Mouse (Mus musculus) liver, embryonic 11.5 days (tissue): Measurements from ENCODE around the gene Prss56. TPM values are rescaled to one million over a fixed set of nuclear protein-coding genes. Genes with fewer than 3 reads are reported as not detected.

Source experiments
- ATAC-seq: fragments of 200-750 bp; cut with Nextera tagmentation; replicated peaks from 2 replicates; pipeline ENCODE4 v1.8.0; 2017; ENCODE audit warnings: moderate number of reproducible peaks, mild to moderate bottlenecking, moderate TSS enrichment, moderate library complexity; ENCODE audit not compliant: low FRiP score
- DNase-seq: peaks from one replicate; pipeline ENCODE4 v3.0.0-alpha.2; 2017; ENCODE audit warnings: low spot score
- H3K27ac ChIP-seq: fragments of 300-500 bp; sonication (generic); 2 replicates; pipeline ENCODE4 v1.5.1; 2014; ENCODE audit warnings: mild to moderate bottlenecking, low read depth, low read length, control low read depth
- H3K27me3 ChIP-seq: fragments of 300-500 bp; sonication (generic); replicated peaks from 2 replicates; pipeline ENCODE4 v1.6.1; 2014; ENCODE audit warnings: low read length, mixed read lengths; ENCODE audit not compliant: control insufficient read depth, insufficient read depth
- H3K36me3 ChIP-seq: fragments of 300-500 bp; sonication (generic); 2 replicates; pipeline ENCODE4 v1.6.1; 2014; ENCODE audit warnings: mild to moderate bottlenecking, low read length, moderate library complexity, mixed read lengths; ENCODE audit not compliant: control insufficient read depth, insufficient read depth
- H3K4me1 ChIP-seq: fragments of 300-500 bp; sonication (generic); replicated peaks from 2 replicates; pipeline ENCODE4 v1.6.1; 2014; ENCODE audit warnings: low read length, mixed read lengths; ENCODE audit not compliant: control insufficient read depth, insufficient read depth
- H3K4me2 ChIP-seq: fragments of 300-500 bp; sonication (generic); 2 replicates; pipeline ENCODE4 v1.6.1; 2014; ENCODE audit warnings: mild to moderate bottlenecking, control low read depth, moderate library complexity
- H3K4me3 ChIP-seq: fragments of 300-500 bp; sonication (generic); 2 replicates; pipeline ENCODE4 v1.5.1; 2014; ENCODE audit warnings: low read depth, low read length, control low read depth
- H3K9ac ChIP-seq: fragments of 300-500 bp; sonication (generic); 2 replicates; pipeline ENCODE4 v1.6.1; 2014; ENCODE audit warnings: low read depth, low read length, control low read depth
- H3K9me3 ChIP-seq: fragments of 300-500 bp; sonication (generic); 2 replicates; pipeline ENCODE4 v1.6.1; 2016; ENCODE audit warnings: low read length, inconsistent platforms, mixed read lengths; ENCODE audit not compliant: control insufficient read depth
- WGBS: fragments of 180-500 bp; shearing (Covaris S2); extraction: QIAGEN DNeasy Blood & Tissue Kit; methylation state at CpG from one replicate; pipeline ENCODE4 v1.1.7; 2014; 5-methylcytosine and 5-hydroxymethylcytosine counted together
- polyA plus RNA-seq: library from polyadenylated mRNA; unstranded; fragments of >200 nt; fragmentation: Nextera tagmentation; extraction: Ambion mirVana; gene quantifications from 2 replicates; pipeline ENCODE4 v1.2.1, GENCODE M21; 2014

The Prss56 gene
- polyA plus RNA-seq, 1 experiment from 2014 or later = not detected

GRCm38 (mm10) chr1:87205502-87205901, 22.4 kb downstream of the Prss56 start:
- no peaks in the 10 kb centered on the region for H3K9me3 ChIP-seq
- 42% methylated on average over 3 of the region's 3 CpGs for WGBS
- ATAC-seq (no peak), DNase-seq (no peak)
- no peaks in the 10 kb centered on the region; the same call in 1 of the 2 replicates for H3K4me1 ChIP-seq
- H3K27me3 ChIP-seq = peaks cover 22% of the 10 kb centered on the region
- no peak overlapping the region for H3K4me3 ChIP-seq
- H3K36me3 ChIP-seq = no peaks in the 10 kb centered on the region
- H3K9ac ChIP-seq = no peak overlapping the region
- H3K4me2 ChIP-seq = no peak overlapping the region
- H3K27ac ChIP-seq = no peak overlapping the region

- Histone ChIP-seq H3K9me3 (no peaks in the 10 kb centered on the region), H3K4me1 (no peaks in the 10 kb centered on the region; the same call in 1 of the 2 replicates), H3K4me2 (no peak overlapping the region), H3K27ac (no peak overlapping the region), H3K4me3 (no peak overlapping the region), H3K27me3 (peaks cover 22% of the 10 kb centered on the region), H3K9ac (no peak overlapping the region), H3K36me3 (no peaks in the 10 kb centered on the region)
- DNase-seq (no peak), ATAC-seq (no peak)
- WGBS = 23% methylated on average over 17 of the region's 17 CpGs
Observed at GRCm38 (mm10) chr1:87206339-87206738, 23.2 kb downstream of the Prss56 start.

DNA sequence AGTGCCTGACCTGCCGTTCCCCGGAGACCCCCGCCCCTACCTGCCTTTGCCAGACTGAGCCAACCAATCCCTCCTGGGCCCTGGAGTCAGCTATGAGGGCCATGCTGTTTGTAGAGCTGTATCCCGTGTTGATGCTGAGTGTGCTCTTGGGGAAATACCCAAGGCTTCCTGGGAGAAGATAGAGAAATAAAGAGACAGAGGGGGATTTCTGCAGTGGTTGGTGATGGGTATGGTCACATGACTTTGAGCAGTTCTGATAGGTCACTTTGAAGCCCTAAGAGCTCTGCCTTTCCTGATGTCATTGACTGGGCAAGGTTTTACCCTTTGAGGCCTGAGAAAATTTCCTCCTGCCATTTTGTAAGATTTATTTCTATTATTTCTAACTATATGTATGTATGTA, 28.3 kb downstream of the Prss56 start:
- Histone ChIP-seq H3K27ac (no peak overlapping the region), H3K36me3 (no peaks in the 10 kb centered on the region), H3K4me2 (no peak overlapping the region), H3K9me3 (no peaks in the 10 kb centered on the region), H3K27me3 (peaks cover 16% of the 10 kb centered on the region), H3K9ac (no peak overlapping the region), H3K4me3 (no peak overlapping the region), H3K4me1 (peaks cover 20% of the 10 kb centered on the region)
- ATAC-seq (no peak), DNase-seq (no peak)
- 78% methylated on average over 4 of the region's 4 CpGs for WGBS

GRCm38 (mm10) chr1:87213735-87214704, 30.9 kb downstream of the Prss56 start, which contains the start of gene Eif4e2:
Gene Eif4e2 (plus strand): TSS chr1:87213914.
- peaks cover 22% of the 10 kb centered on the region for H3K4me1 ChIP-seq
- peak; percentile 95 for ATAC-seq
- H3K4me2 ChIP-seq = peak within 1 kb of the TSS; percentile 77

DNA sequence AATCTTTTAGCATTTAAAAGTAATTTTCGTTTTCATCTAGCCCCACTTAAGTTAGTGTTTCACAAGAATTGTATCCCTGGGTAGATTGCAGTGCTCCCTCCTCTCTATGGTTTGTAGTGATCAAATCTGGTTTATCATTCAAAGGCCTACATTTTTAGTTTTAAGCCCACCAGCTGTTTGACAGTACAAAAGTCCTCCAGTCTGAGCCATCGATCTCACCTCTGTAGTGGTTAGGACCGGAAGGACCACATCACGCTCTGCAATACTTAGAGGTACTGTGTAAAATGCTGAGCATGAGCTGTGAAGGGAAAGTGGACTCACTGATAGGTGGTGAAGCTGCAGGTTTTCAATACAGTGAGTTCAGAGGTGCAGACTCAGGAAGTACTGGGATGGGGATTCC, 31.6 kb downstream of the Prss56 start:
- H3K9me3 ChIP-seq = no peaks in the 10 kb centered on the region
- H3K9ac ChIP-seq = peak overlapping the region; percentile 99
- H3K27ac ChIP-seq = peak overlapping the region; percentile 99
- H3K4me2 ChIP-seq = peak overlapping the region; percentile 77
- H3K4me3 ChIP-seq = peak overlapping the region; percentile 92
- no peak for ATAC-seq
- DNase-seq = no peak
- peaks cover 22% of the 10 kb centered on the region for H3K4me1 ChIP-seq
- 19% methylated on average over 4 of the region's 4 CpGs for WGBS
- no peaks in the 10 kb centered on the region for H3K27me3 ChIP-seq
- H3K36me3 ChIP-seq = peaks cover 4% of the 10 kb centered on the region; the same call in 1 of the 2 replicates

More at GRCm38 (mm10) chr1:87213735-87214704, 30.9 kb downstream of the Prss56 start, which contains the start of gene Eif4e2:
- peak within 1 kb of the TSS; percentile 99 for H3K27ac ChIP-seq
- peak within 1 kb of the TSS; percentile 92 for H3K4me3 ChIP-seq
- WGBS = under 1% methylated on average over 85 of the region's 99 CpGs
- 0 out of 2 replicates have a peak, but pooled peaks cover 2% of the 10 kb centered on the region for H3K36me3 ChIP-seq
- H3K9ac ChIP-seq = peak within 1 kb of the TSS; percentile 99
- H3K9me3 ChIP-seq = no peaks in the 10 kb centered on the region
- no peaks in the 10 kb centered on the region for H3K27me3 ChIP-seq
- DNase-seq = peak; percentile 93

DNA sequence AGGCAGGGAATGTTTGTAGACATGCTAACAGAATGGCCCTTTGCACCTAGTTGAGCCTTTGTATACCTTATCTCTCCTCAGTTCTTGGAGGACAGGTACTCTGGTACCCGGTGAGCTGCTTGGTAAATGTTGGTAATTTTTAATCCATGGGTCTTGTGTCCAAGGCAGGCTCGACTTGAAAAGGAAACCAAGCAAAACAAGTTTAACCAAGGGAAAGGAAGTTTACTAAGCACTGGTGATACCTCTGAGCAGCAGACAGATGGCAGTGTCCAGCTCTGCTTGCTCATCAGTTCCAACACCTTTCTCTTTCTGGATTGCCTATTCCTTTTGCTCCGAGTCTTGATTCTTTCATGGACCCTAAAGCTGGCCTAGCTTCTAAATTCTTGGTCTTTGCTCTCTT, 34.8 kb downstream of the Prss56 start:
- 59% methylated on average over 3 of the region's 3 CpGs for WGBS

DNA sequence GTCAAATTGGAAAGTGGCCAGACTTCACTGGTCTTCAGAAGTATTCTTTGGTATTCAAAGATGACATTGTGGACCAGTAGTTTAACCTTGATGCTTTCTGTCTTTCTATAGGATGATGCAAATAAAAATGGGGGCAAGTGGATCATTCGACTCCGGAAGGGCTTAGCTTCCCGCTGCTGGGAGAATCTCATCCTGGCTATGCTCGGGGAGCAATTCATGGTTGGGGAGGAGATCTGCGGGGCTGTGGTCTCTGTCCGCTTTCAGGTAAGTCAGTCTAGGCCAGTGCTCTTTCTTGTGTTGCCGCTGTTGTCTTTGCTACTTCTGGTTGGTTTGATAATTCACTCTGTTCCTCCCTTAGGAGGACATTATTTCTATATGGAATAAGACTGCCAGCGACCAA, 42.6 kb downstream of the Prss56 start:
- H3K36me3 ChIP-seq = peaks cover 57% of the 10 kb centered on the region
- no peak overlapping the region for H3K9ac ChIP-seq
- WGBS = 93% methylated on average over 8 of the region's 8 CpGs
- no peaks in the 10 kb centered on the region for H3K4me1 ChIP-seq
- no peak overlapping the region for H3K27ac ChIP-seq
- H3K4me3 ChIP-seq = no peak overlapping the region
- ATAC-seq (no peak), DNase-seq (no peak)
- no peak overlapping the region for H3K4me2 ChIP-seq
- H3K9me3 ChIP-seq = no peaks in the 10 kb centered on the region
- no peaks in the 10 kb centered on the region for H3K27me3 ChIP-seq

More for the DNA sequence above, 34.8 kb downstream of the Prss56 start:
- no peak for DNase-seq
- ATAC-seq = no peak
- H3K9me3 ChIP-seq = no peaks in the 10 kb centered on the region
- no peak overlapping the region for H3K9ac ChIP-seq
- no peaks in the 10 kb centered on the region for H3K27me3 ChIP-seq
- H3K4me3 ChIP-seq = no peak overlapping the region
- H3K36me3 ChIP-seq = peaks cover 29% of the 10 kb centered on the region
- H3K4me2 ChIP-seq = no peak overlapping the region
- H3K27ac ChIP-seq = no peak overlapping the region
- peaks cover 21% of the 10 kb centered on the region for H3K4me1 ChIP-seq

DNA sequence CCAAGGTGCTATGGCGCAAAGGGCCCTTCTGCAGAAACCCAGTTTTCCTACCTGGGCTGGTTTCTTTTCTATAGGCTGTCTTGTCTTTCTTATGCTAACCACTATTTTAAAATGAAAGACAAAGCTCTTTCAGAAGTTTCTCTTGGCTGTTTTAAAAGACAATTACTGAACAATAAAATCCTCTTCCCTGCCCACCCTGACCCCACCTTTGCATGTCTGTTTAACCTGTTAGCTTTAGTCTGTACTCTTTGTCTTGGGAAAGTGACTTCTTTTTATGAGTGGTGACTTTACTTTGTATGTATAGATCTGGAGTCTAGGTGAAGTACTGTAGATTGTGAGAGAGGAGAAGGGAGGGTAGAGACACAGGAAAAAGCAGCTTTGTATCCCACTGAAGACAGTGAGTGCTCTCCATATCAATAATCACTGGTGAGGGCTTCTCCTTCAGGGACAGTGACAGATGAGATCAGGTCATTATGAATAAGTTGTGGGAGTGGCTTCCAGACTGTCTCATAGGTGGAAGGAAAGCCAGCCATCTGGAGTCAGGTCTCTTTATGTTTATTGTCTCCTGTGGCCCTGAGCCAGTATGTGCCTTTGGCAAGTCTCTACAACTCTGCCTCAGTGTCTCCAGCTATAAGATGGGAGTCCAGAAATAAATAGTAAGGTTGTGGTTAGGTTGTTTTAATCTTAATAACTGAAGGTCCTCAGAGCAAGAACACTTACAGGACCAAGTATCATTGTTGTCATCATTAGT, 43.5 kb downstream of the Prss56 start:
- H3K4me2 ChIP-seq = no peak overlapping the region
- ATAC-seq (no peak), DNase-seq (no peak)
- H3K4me3 ChIP-seq = no peak overlapping the region
- no peaks in the 10 kb centered on the region for H3K27me3 ChIP-seq
- no peaks in the 10 kb centered on the region for H3K9me3 ChIP-seq
- 87% methylated on average over 1 of the region's 1 CpGs for WGBS
- no peaks in the 10 kb centered on the region for H3K4me1 ChIP-seq
- no peak overlapping the region for H3K9ac ChIP-seq
- H3K27ac ChIP-seq = no peak overlapping the region
- peaks cover 50% of the 10 kb centered on the region for H3K36me3 ChIP-seq
